Mouse (Mus musculus) mature B cell (primary cell): ENCODE results near the gene Cherp.

Experiments
- in situ Hi-C: fragments of 300-500 bp; cut with MboI; formaldehyde crosslinking; loops from 2 replicates; pipeline ENCODE4 v1.14.3; 2019

The Cherp gene

DNA sequence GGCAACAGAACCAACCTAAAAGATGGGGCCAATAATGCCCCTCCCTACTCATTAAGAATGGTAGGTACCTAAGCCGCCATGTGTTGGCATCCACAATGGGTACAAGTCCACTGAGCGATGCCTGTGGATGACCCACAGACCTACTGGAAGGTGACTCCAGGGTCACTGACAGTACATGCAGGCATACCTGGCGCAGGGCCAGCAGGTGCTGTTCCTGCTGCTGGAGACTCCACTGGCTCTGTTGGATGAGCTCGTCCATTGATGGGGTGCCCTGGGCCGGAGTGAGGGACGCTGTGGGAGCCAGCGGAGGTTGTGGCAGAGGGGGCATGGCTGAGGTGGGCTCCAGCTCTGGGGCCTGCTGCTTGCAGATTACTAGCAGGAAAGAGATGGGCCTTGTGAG is 4.3 kb downstream of the Cherp start:
- in situ Hi-C loops: no loop called here

DNA sequence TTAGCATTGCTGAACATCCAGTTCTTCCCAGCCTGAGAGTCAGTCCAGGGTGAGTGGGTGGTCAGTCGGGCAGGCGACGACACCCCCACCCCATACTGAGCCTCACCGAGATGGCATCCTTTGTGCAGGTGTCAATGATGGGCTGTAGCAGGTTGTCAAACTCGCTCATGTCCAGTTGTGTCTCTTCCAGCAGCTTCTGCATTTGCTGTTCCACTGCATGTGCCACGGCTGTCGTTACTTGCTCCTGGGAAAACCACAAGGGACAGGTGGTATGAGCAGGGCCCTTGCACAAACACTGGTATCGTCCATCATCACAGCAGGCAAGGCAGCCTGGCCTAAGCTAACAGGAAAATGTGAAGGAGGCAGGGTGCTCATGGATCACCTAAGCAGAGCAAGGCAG is 5.0 kb downstream of the Cherp start:
- in situ Hi-C loops: no loop called here

DNA sequence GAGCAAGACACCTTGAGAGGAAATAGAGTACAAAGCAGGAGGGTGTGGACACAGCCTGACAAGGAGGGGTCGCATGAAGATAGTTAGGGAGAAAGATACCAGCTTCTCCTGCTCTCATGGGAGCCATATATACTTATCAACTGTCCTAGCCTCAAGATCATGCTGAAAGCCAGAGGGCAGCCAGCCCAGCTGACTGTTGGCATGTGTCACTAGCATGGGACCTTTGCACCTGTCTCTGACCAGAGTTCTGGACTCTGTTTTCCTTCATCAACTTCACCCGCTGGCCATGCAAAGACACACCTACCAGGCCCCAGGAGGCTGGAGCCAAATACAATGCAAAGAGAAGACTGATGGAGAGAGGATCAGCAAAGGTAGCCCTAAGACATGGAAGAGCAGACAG is 5.8 kb downstream of the Cherp start:
- in situ Hi-C loops: no loop called here

- in situ Hi-C loops: no loop called here
Observed at GRCm38 (mm10) chr8:72464211-72464610, 10.8 kb downstream of the Cherp start.

DNA sequence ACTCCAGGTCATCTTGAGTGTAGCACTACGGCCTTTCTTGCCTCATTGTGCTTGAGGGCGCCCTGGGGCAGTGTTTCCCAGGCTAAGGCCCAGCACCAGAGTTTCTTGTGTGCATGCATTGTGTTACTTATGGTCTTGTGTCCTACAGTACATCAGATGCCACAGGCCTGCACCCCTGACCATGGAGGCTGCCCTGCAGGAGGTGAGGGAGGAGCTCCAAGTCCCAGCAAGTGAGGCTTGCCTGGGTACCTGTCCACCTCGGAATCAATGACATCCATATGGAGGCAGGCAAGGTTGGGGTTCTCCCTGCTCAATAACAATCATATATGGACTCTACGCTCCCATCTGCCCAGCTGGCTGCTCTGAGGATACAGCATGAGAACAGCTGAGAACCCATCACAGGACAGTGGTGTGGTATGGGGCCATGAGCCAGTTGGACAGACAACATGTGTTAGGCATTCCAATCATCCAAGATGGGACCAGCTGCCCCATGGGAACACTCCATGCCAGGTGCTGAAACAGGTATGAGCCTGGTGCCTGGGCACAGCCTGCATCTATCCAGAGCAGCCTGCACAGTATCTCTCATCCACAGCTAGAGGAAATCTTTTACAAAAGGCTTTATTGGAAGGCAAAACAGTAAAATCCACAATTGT is 15.0 kb downstream of the Cherp start:
- in situ Hi-C loops: no loop called here

DNA sequence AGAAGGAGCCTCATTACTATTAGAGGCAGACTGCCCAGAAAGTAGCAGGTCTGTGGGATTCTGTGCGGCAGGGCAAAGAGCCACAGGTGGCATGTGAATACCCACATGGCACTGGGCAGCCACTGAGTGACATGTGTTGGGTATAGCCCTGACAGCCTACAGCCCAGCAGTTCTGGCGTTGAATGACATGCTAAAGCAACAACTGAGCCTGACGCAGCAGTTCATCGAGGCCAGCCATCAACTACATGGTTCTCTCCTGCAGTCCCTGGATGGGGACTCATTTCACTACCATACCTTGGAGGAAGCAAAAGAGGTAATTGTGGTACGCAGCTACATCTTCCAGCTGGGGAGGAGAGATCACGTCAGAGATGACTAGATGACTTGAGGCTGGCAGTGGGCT is 16.6 kb downstream of the Cherp start:
- in situ Hi-C loops: no loop called here

DNA sequence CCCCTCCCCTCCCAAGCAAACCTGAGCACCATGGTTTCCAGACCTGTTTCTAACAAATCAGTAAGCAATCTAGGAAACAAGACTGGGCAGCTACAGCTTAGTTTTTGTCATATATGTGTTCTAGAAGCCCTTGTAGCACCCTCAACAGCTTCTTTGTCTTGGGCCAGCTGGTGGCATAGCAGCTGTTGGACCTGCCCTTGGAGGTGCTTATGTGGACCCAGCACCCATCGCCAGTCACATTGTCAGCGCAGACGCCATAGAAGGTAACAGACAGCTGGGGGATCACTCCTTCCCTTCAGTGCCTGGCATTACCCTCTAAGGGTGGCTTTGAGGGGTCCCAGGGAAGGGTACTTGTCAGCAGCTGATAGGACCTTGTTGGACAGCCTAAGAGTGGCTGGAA is 17.2 kb downstream of the Cherp start:
- in situ Hi-C loops: no loop called here

DNA sequence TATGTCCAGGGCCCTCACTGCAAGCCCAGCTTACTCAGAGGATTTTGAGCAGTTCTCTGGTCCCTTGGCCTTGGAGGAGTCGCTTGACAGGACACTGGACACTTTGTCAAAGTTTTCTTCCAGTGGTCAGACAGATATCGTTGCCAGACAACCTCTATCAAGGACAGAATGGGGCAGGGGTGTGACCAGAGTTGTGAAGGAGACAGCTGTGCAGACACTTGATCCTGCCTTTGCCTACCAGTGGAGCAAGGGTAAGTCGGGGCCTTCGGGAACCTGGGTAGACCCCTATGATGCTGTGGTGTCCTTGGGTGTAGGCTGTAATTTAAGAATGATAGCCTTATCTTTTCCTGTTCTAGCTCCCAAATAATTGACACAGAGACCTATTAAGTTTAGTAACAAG is 19.7 kb downstream of the Cherp start:
- in situ Hi-C loops: no loop called here

DNA sequence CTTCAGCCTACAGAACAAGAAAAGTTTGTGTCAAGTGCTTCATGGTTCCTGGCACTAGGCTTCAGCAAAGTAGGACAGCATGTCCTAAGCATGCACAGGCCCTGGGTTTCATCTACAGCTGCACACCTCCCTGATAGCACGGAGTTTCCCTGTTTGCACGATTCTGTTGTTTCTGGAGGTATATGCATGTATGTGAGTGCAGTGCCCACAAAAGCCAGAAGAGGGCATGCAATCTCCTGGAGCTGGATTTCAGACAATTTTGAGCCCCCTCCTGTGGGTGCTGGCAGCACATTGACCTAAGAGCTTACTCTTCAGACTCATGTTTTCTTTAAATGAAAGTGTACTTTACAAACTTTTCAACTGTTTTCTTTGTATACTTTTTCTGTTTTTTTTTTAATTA is 21.1 kb downstream of the Cherp start:
- in situ Hi-C loops: no loop called here

DNA sequence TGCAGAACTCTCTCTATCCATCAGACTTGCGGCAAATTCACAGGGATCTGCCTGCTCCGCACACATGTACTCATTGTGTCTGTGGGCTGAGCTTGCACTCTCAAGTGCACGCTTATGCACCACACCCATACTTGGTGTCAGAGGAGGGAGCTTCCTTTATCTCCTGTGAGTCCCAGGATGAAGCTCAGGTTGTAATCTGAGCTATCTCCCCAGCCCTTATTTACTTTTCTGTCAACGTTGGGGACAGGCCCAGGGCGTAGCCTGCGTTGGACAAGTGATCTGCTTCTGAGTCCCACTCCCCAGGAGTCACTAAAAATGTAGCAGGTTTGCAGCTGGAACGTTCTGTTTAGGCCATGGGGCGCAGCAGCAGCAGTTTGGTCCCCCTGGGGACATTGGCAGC is 23.5 kb downstream of the Cherp start:
- in situ Hi-C loops: no loop called here

- in situ Hi-C loops: no loop called here
Observed at GRCm38 (mm10) chr8:72445071-72445470, 30.0 kb downstream of the Cherp start.

DNA sequence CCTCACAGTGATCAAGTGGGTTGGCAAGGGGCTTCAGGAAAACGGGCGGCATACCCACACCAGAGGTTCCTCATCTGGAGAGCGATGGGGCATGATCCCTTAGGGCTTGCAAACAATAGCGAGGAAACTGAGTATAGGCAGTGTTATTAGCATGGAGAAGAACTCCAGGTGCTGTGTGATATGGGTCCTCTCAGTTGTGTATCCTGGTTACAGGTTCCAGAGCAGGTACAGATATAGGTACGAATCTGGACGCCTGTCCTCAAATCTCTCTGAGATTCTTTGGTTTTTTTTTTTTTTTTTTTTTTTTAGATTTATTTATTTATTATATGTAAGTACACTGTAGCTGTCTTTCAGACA is 31.1 kb downstream of the Cherp start:
- in situ Hi-C loops: no loop called here

DNA sequence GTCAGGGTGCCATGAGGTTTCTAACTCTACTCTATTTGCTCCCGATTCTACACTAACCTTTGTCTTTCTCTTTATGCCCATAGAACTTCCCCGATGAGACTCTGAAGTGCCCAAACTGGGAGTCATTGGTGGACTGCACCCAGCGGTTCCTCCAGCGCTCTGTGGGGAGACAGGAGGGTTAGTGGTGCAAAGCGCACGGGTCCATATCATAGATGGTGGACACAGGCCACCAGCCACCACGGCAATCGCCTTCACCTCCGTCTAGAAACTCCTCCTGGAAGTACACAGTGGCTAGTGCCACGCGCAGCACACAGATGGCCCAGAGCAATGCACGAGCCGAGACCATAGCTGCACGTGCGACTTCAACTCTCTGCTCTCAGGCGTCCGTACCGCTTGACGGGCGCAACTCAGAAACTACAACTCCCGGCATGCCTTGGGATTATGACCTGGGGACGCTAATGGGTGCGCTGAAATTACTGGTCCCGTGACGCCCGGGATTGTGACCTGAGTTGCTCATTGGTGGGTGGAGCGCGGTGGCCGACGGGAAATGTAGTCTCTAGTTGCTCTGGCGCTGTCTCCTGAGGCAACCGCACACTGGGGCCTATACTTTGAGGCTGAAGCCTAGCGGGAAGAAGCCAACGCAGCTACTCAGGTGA is 31.6 kb downstream of the Cherp start, which contains the start of the genes Calr3 and 1700030K09Rik:
TSS of gene Calr3 (minus strand) at position 533 of the 656 bp plus-strand sequence.
TSS of gene 1700030K09Rik (plus strand) at position 543 of the 656 bp plus-strand sequence.
- in situ Hi-C loops: no loop called here

DNA sequence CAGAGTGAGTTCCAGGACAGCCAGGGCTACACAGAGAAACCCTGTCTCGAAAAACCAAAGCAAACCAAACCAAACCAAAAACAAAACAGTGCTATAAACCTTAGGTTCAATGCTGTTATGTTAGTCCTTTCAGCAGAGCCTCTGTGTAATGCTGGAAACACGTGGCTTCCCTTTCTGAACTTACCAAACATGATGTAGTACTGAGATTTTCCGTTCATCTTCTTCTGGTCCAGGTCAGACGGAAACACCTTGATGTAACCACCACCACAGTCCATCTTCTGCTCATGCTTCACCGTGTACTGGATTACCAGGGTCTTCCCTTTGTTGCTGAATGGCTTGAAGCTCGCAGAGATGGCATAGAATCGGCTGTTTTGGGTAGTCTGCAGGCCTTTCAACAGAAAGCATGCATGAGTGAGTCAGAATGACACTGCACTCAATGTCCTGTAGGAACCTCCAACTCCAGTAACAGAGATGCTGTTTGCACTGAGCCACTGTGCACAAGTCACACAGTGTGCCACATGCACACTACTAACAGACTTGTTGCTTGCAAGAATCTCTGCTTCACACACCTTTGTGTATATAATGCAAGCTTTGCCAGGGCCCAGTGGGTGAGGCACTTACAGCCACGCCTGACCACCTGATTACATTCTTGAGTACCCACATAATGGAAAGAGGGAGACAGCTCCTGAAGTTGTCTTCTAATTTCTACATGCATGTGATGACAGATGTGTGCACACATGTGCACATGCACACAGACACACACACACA is 36.6 kb downstream of the Cherp start:
- in situ Hi-C loops: no loop called here

DNA sequence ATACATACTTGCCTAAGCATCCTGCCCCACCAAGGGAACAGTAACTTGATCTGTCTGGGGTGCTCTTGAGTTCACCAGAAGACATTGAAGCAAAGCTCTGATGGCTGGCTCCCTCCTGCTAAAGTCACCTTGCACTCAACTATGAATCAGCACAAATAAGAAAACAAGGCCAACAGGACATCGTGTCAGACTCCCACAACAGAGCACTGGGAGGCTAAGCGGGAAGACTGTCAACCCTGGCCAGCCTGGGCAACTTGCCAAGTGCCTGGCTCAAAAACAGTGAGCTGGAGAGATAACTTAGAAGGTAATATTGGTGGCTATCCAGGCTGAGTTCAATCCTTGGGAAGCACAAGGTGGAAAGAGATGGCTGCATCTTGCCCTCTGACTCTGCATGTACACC is 40.1 kb downstream of the Cherp start:
- in situ Hi-C loops: no loop called here

- in situ Hi-C loops: no loop called here
Observed at GRCm38 (mm10) chr8:72429676-72430075, 45.4 kb downstream of the Cherp start.

GRCm38 (mm10) chr8:72422926-72423325 is 52.1 kb downstream of the Cherp start:
- in situ Hi-C loops: no loop called here

- in situ Hi-C loops: no loop called here
Observed at GRCm38 (mm10) chr8:72421362-72422335, 53.4 kb downstream of the Cherp start, which contains the start of gene Eps15l1. TSS of gene Eps15l1 (minus strand) at chr8:72421460.

- in situ Hi-C loops: no loop called here
Observed at GRCm38 (mm10) chr8:72420571-72421361, 54.3 kb downstream of the Cherp start.

DNA sequence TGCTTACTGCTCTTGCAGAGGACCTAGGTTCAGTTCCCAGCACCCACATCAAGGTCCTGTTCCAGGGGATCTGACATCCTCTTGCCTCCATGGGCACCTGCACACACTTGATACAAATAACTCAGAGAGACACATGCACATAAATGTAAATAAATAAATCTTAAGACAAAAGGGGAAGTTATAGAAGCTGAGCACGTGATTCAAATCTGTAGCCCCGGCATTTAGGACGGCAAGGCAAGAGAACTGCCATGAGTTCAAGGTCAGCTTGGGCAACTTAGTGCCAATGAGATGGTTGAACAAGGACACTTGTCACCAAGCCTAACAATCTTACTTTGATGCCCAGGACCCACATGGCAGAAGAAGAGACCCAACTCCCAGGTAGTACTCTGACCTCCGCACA is 57.0 kb downstream of the Cherp start:
- in situ Hi-C loops: no loop called here

GRCm38 (mm10) chr8:72415252-72415651 is 59.8 kb downstream of the Cherp start:
- in situ Hi-C loops: no loop called here
